Mouse (Mus musculus): ENCODE results near the gene Cib4.

The Cib4 gene

DNA sequence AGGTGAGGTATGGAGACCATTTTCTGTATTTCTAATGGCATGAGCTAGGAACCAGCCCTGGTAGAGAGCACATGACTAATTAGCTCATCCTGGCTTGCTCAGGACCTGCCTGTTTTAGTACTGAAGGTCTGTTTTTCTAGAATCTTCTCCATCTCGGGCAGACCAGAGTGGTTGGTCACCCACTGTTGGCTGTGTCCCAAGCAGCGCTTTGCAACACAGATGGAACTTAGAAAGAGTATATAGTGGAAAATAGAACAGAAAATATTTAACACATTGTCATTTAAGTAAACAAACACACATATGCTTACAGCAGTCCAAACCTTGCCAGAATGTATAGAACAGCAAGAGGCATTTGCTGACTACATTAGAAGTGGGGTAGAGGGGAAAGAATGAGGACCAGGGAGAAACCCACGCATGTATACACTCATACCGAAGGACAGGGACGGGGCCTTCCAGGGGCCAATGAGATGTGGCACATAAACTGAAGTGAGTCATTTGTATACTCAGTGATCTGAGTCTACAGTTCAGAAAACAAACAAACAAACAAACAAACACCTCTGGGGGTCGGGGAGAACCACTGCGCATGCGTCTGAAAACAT is 105.2 kb downstream of the Cib4 start:
- no peak for DNase-seq (ENCODE audit: low read depth, low spot score)

DNA sequence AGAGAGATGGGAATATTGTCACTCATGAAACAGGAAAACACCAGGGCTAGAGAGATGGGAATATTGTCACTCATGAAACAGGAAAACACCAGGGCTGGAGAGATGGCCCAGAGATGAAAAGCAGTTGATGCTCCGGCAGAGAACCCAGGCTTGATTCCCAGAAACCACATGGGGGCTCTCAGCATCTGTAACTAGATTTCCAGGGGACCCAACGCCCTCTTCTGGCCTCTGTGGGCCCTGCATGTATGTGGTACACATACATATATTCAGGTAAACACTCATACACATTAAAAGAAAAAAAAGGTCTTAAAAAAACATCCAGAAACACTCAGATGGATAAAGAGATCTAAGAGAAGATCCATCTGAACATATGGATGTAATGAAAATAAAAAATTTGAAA is 106.7 kb downstream of the Cib4 start:
- DNase-seq (ENCODE audit: low read depth, low spot score) = peak; percentile 57
